Mouse (Mus musculus): Measurements from ENCODE around the gene Prl2b1. TPM values are rescaled to one million over a fixed set of nuclear protein-coding genes. Genes with fewer than 3 reads are reported as not detected.

Gene Prl2b1
- not detected for total RNA-seq (2021)
- long read RNA-seq, experiment 1, result 0 reads
- long read RNA-seq, experiment 2, result 0 reads

DNA sequence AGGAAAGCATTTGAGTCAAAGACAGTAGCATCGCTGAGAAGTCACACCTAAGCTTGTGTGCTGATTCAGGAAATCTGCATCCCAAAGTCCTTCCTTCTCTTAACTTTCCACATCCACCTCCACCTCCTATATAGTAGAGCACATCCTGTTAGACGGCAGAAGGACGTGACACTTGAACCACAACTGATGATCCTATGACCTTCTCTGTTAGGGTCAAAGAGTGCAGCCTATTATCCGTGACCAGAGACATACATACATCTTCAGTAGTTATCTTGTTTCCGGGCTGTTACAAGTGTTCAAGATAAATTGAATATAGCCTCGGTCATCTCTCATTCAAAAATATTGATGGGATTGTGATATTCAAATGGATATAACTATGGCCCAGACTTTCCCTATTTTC, at the start of gene Prl2b1:
TSS of gene Prl2b1 (minus strand) at position 101 of the 400 bp plus-strand sequence.
- no peak for DNase-seq

- DNase-seq, result no peak
Measured at GRCm38 (mm10) chr13:27438588-27438987, 47.9 kb upstream of the Prl2b1 start, which contains the start of gene Prl8a6. TSS of gene Prl8a6 (minus strand) at chr13:27438688.

GRCm38 (mm10) chr13:27433159-27433558, 42.5 kb upstream of the Prl2b1 start:
- no peak for DNase-seq

GRCm38 (mm10) chr13:27413640-27414039, 23.0 kb upstream of the Prl2b1 start:
- no peak for DNase-seq

GRCm38 (mm10) chr13:27399061-27399724, 8.5 kb upstream of the Prl2b1 start:
- DNase-seq, result no peak

GRCm38 (mm10) chr13:27345373-27345772, 45.3 kb downstream of the Prl2b1 start, which contains the start of gene Prl8a2:
TSS of gene Prl8a2 (plus strand) at chr13:27345673.
- no peak for DNase-seq

GRCm38 (mm10) chr13:27342733-27343275, 47.8 kb downstream of the Prl2b1 start:
- DNase-seq, result no peak

DNA sequence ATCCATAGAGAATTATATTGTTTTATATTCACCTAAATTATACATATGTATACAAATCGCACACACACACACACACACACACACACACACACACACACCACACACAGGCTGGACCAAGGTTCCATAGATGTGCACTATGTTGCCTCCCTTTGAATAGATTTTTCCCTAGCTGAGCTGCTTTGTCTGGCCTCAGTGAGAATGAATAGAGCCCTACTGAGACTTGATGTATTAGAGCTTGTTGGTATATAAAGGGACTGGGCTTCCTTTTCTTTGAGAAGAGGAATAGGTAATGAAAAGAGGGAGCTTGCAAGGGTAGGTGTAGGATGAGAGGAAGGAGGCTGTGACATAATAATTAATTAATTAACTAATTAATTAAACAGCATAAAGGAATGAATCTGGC, 55.7 kb downstream of the Prl2b1 start:
- DNase-seq, result no peak

Other genes with a start within 250 kb of the Prl2b1 start
- not detected for gene Prl3d3, start 234.1 kb downstream of the Prl2b1 start, total RNA-seq (2021)
- gene Prl3c1, start 194.2 kb downstream of the Prl2b1 start, total RNA-seq (2021), result not detected
- gene Prl3b1, start 149.0 kb downstream of the Prl2b1 start, total RNA-seq (2021), result not detected
- not detected for gene Prl3a1, start 131.4 kb downstream of the Prl2b1 start, total RNA-seq (2021)
- gene Prl6a1, start 78.2 kb downstream of the Prl2b1 start, total RNA-seq (2021), result not detected
- not detected for gene Prl8a2, start 45.2 kb downstream of the Prl2b1 start, total RNA-seq (2021)
- gene Prl8a6, start 47.8 kb upstream of the Prl2b1 start, total RNA-seq (2021), result not detected
- not detected for gene Prl8a8, start 122.4 kb upstream of the Prl2b1 start, total RNA-seq (2021)
- not detected for gene Prl8a9, start 173.8 kb upstream of the Prl2b1 start, total RNA-seq (2021)
- not detected for gene Prl8a1, start 191.3 kb upstream of the Prl2b1 start, total RNA-seq (2021)
- gene Prl7b1, start 219.7 kb upstream of the Prl2b1 start, total RNA-seq (2021), result not detected